10 mouse cellular contexts compared by ENCODE assay signal in genomic region chr14:25604395-25605142, GRCm38 (mm10).
DNase-seq lines count a peak whose midpoint lies in the region; ATAC-seq lines count a peak whose summit lies in the region.
"Had no signal": no experiment of that assay in that cellular context is flagged by ENCODE, and none has a peak within 500 bp of the region (broad histone marks: within the 10 kb centered on the region; RNA-seq: fewer than 3 reads in every experiment).

No protein-coding gene starts in this region.

- no peaks in the 10 kb centered on the region for H3K27me3 ChIP-seq in heart, embryonic 10.5 days (ENCODE audit: insufficient read depth, poor library complexity, severe bottlenecking)
- no peaks in the 10 kb centered on the region for H3K27me3 ChIP-seq in hindbrain, embryonic 16.5 days (replicated peaks; ENCODE audit: control insufficient read depth, insufficient read depth, low read length)

- ATAC-seq in hindbrain, embryonic 16.5 days, result no peak
- no peak for ATAC-seq in megakaryocyte, adult 5-6 weeks (ENCODE audit: poor library complexity, severe bottlenecking)
- ATAC-seq: liver, embryonic 12.5 days had no signal

- WGBS in heart, embryonic 10.5 days, result 11% methylated on average over 16 of the region's 18 CpGs
- 2% methylated on average over 17 of the region's 18 CpGs for WGBS in hindbrain, embryonic 16.5 days

- H3K9me3 ChIP-seq in heart, embryonic 10.5 days, result no peaks in the 10 kb centered on the region
- no peaks in the 10 kb centered on the region for H3K9me3 ChIP-seq in hindbrain, embryonic 16.5 days (ENCODE audit: control insufficient read depth, low read length)
- H3K9me3 ChIP-seq: liver, embryonic 12.5 days had no signal

- H3K36me3 ChIP-seq in heart, embryonic 10.5 days, result peaks cover 11% of the 10 kb centered on the region; the same call in 1 of the 2 replicates
- H3K36me3 ChIP-seq in hindbrain, embryonic 16.5 days (ENCODE audit: control insufficient read depth, insufficient read depth, low read length), result no peaks in the 10 kb centered on the region

- H3K27ac ChIP-seq in heart, embryonic 10.5 days, result peak overlapping the region; percentile 45; the same call in 1 of the 2 replicates
- peak overlapping the region; percentile 41; the same call in 1 of the 2 replicates for H3K27ac ChIP-seq in hindbrain, embryonic 16.5 days (ENCODE audit: low read depth, low read length)
- H3K27ac ChIP-seq: liver, embryonic 12.5 days had no signal

- no peak overlapping the region for H3K4me2 ChIP-seq in hindbrain, embryonic 16.5 days (ENCODE audit: low read length)
- H3K4me2 ChIP-seq: liver, embryonic 12.5 days had no signal

- H3K4me3 ChIP-seq in heart, embryonic 10.5 days, result peak overlapping the region; percentile 13; the same call in 1 of the 2 replicates
- no peak overlapping the region for H3K4me3 ChIP-seq in hindbrain, embryonic 16.5 days (ENCODE audit: low read length)
- H3K4me3 ChIP-seq: liver, embryonic 12.5 days had no signal

- intact Hi-C loops in heart, postnatal 14 days (cut with DNase I), result loop anchor here (5.0 kb wide), 1 partner anchor 38 kb away; no protein-coding TSS in a partner anchor

- H3K4me1 ChIP-seq in heart, embryonic 10.5 days, result peaks cover 94% of the 10 kb centered on the region
- H3K4me1 ChIP-seq in hindbrain, embryonic 16.5 days (ENCODE audit: control insufficient read depth, insufficient read depth, low read depth, low read length), result peaks cover 35% of the 10 kb centered on the region

- H3K9ac ChIP-seq in hindbrain, embryonic 16.5 days (ENCODE audit: low read depth, low read length), result 0 out of 2 replicates have a peak overlapping the region, but pooled peaks have one; percentile 10
- H3K9ac ChIP-seq: liver, embryonic 12.5 days had no signal

- DNase-seq in heart, embryonic 10.5 days (ENCODE audit: low spot score), result no peak
- no peak for DNase-seq in heart, postnatal 14 days
- DNase-seq in retina, embryonic 14.5 days (ENCODE audit: low spot score), result peak; percentile 23
- no peak for DNase-seq in retina, postnatal 1 day
- DNase-seq in frontal cortex, postnatal 36 days (ENCODE audit: low spot score in 2 of 2), result no peak
- DNase-seq in cerebellum, postnatal 36 days, result no peak
- DNase-seq: heart, postnatal 4 days had no signal
